Mouse (Mus musculus): Measurements from ENCODE around the gene Erbb2. TPM values are rescaled to one million over a fixed set of nuclear protein-coding genes. Genes with fewer than 3 reads are reported as not detected.

Gene Erbb2
- polyA plus RNA-seq, 1 experiment from 2014 or later = 53.0 TPM

DNA sequence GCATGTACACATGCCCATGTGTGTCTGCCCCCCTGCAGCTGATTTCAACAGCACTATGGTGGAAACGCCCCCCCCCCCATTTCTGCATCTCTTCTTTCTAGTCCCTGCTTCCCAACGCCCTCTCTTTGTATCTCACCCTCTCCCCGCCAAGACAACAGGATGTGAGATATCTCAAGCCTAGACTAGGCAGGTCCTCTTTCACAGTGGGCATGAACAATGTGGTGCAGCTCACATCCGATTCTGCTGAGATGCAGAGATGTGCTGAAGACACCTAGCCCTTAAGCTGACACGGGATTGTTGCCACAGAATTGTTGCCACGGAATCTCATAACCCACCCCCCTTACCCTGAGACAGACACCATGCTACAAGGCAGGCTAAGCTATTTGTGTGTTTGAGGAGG is 52.2 kb downstream of the Erbb2 start:
- peaks cover 32% of the 10 kb centered on the region for H3K27me3 ChIP-seq
- H3K4me1 ChIP-seq = no peaks in the 10 kb centered on the region
- no peaks in the 10 kb centered on the region for H3K9me3 ChIP-seq
- ATAC-seq (ENCODE audit: low FRiP score, low read depth) = no peak
- no peak overlapping the region for H3K4me3 ChIP-seq
- H3K36me3 ChIP-seq = no peaks in the 10 kb centered on the region
- no peak overlapping the region for H3K27ac ChIP-seq
- H3K9ac ChIP-seq = no peak overlapping the region
- H3K4me2 ChIP-seq (replicated peaks) = no peak overlapping the region
- 76% methylated on average over 6 of the region's 6 CpGs for WGBS

DNA sequence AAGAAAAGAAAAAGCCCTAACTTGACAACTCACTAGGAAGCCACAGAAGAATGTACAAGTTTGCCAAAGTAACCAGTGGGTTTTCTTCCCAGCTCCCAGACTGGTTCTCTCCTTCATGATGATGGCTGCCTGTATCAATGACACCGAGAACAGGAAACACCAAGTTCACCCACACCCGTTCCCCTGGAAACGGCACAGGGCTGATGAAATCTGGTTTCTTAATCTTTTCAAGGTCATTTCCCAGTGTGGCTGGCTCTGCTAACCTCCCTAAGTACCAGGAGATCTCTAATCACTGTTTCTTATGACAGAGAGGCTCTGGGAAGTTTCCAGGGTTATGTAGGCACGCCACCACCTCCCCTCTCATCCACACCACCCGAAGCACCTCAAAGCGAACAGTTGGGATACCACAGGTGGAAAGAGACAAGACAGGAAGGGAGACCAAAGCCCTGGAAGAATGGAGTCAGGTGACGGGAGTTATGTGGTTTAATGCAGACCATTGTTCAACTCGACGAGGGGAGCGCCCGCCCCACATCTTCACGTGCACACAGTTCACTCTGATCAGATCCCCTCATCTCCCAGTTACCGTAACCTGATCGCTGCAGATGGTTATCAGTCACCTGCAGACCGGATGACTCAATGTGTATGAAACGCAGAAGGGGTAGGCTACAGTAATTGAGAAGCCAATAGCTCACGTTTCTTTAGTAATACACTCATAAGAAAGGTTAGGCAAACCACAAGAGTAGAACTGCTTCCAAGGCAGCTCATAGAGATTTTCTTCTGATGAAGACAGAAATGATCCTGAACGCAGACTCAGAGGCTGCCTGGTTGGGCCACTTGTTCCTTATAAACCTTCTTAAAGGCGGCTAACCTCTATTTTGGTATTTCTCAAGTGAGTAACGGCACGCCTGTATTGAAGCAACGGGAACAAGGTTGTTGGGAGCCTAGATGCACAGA is 57.8 kb downstream of the Erbb2 start:
- H3K9me3 ChIP-seq = no peaks in the 10 kb centered on the region
- H3K27ac ChIP-seq = no peak overlapping the region
- WGBS = 68% methylated on average over 22 of the region's 22 CpGs
- no peak overlapping the region for H3K9ac ChIP-seq
- no peak for ATAC-seq (ENCODE audit: low FRiP score, low read depth)
- peaks cover 8% of the 10 kb centered on the region; the same call in 1 of the 2 replicates for H3K27me3 ChIP-seq
- no peak overlapping the region for H3K4me3 ChIP-seq
- no peaks in the 10 kb centered on the region for H3K36me3 ChIP-seq
- H3K4me2 ChIP-seq (replicated peaks) = no peak overlapping the region
- no peaks in the 10 kb centered on the region for H3K4me1 ChIP-seq

DNA sequence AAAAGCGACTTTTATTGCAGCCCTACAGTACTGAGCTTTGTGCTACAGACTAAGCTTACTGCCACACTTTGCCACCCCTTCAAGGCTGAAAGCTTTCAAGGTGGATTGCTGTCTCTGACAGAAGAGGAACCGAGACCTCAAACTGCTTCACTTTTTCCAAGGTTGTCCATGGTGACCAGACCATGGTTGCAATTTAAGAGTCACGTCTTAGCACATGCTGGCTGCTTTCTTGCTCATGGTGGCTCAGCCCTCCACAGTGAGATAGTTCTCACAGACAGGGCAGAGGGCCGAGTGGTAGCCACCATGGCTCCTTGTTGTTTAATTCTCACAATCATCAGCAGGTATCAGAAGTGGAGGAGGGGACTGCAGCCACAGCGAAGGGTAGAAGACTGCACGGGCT is 58.5 kb downstream of the Erbb2 start:
- H3K27me3 ChIP-seq = peaks cover 6% of the 10 kb centered on the region; the same call in 1 of the 2 replicates
- no peaks in the 10 kb centered on the region for H3K4me1 ChIP-seq
- H3K9ac ChIP-seq = no peak overlapping the region
- H3K27ac ChIP-seq = no peak overlapping the region
- H3K36me3 ChIP-seq = no peaks in the 10 kb centered on the region
- no peak overlapping the region for H3K4me3 ChIP-seq
- H3K9me3 ChIP-seq = no peaks in the 10 kb centered on the region
- no peak overlapping the region for H3K4me2 ChIP-seq (replicated peaks)
- 73% methylated on average over 6 of the region's 6 CpGs for WGBS
- ATAC-seq (ENCODE audit: low FRiP score, low read depth) = no peak

DNA sequence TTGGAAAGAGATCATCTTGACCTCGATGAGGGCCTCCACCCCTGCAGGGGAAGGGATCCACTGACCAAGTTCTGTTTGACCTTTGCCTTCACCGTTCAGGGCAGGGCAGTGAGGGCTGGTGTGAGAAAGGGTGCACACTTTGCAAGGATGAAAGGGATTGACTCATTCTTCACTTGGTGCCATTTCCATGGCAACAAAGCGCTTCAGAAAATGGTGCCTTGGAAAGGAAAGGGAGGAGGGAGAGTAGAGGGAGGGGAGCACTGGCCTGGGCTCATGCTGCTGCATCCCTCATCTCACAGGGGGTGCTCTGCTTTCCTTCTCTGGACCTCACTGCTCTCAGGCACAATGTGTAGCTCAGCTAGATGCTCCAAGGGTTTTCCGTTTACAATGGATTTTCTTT is 60.4 kb downstream of the Erbb2 start:
- Histone ChIP-seq H3K9ac (no peak overlapping the region), H3K27ac (no peak overlapping the region), H3K27me3 (peaks cover 6% of the 10 kb centered on the region; the same call in 1 of the 2 replicates), H3K9me3 (no peaks in the 10 kb centered on the region), H3K4me3 (no peak overlapping the region), H3K4me2 (replicated peaks) (no peak overlapping the region), H3K4me1 (no peaks in the 10 kb centered on the region), H3K36me3 (no peaks in the 10 kb centered on the region)
- WGBS = 56% methylated on average over 4 of the region's 4 CpGs
- no peak for ATAC-seq (ENCODE audit: low FRiP score, low read depth)

DNA sequence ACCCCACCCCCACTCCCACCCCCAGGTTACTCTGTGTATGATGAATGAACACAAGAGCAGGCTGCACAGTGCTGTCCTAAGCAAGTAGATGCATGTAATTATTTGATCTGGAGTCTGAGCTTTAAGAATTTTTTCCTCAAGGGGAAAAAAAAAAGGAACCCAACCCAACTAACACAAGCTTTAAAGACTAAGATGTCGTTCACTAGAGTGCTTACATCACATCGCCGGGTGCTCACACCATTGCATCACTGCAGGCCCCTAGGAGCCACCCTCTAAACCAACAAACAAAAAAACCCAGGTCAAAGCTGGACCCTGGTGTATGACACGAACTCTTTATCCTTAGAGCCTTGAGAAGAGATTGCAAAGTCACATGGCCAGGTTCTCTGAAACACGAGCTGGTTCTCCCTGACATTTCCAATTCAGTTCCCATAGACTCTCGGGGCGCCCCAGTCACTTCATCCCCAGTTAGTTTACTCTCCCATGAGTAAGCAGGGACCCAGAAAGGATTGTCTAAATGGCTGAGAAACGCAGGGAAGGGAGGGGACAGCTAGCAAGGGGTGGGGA is 61.7 kb downstream of the Erbb2 start:
- no peak for ATAC-seq (ENCODE audit: low FRiP score, low read depth)
- Histone ChIP-seq H3K27me3 (peaks cover 3% of the 10 kb centered on the region; the same call in 1 of the 2 replicates), H3K4me3 (no peak overlapping the region), H3K4me2 (replicated peaks) (no peak overlapping the region), H3K9ac (no peak overlapping the region), H3K4me1 (no peaks in the 10 kb centered on the region), H3K9me3 (no peaks in the 10 kb centered on the region), H3K36me3 (no peaks in the 10 kb centered on the region), H3K27ac (no peak overlapping the region)
- 59% methylated on average over 8 of the region's 8 CpGs for WGBS

DNA sequence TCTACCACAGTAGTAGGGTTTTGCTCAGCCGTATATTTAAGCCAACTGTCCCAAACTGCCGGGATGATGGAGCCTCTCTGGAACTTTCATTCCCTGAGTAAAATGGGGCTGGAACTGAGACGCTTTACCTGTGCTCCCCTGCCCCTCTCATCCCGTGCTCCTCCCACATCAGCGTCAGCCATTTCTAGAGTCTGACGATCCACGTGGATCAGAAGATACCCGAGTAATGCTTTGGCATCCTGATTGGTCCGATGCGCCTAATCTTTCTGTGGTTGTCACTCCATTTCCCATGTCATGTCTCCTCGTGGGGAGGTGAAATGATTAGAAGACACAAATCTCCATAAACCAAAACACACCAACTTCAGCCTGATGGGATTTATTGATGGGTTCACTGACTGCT is 62.7 kb downstream of the Erbb2 start:
- H3K27me3 ChIP-seq = peaks cover 3% of the 10 kb centered on the region; the same call in 1 of the 2 replicates
- peaks cover 4% of the 10 kb centered on the region; the same call in 1 of the 2 replicates for H3K4me1 ChIP-seq
- no peak overlapping the region for H3K4me2 ChIP-seq (replicated peaks)
- H3K9ac ChIP-seq = no peak overlapping the region
- H3K9me3 ChIP-seq = no peaks in the 10 kb centered on the region
- 88% methylated on average over 11 of the region's 11 CpGs for WGBS
- ATAC-seq (ENCODE audit: low FRiP score, low read depth) = no peak
- no peak overlapping the region for H3K27ac ChIP-seq
- no peak overlapping the region for H3K4me3 ChIP-seq
- H3K36me3 ChIP-seq = no peaks in the 10 kb centered on the region

DNA sequence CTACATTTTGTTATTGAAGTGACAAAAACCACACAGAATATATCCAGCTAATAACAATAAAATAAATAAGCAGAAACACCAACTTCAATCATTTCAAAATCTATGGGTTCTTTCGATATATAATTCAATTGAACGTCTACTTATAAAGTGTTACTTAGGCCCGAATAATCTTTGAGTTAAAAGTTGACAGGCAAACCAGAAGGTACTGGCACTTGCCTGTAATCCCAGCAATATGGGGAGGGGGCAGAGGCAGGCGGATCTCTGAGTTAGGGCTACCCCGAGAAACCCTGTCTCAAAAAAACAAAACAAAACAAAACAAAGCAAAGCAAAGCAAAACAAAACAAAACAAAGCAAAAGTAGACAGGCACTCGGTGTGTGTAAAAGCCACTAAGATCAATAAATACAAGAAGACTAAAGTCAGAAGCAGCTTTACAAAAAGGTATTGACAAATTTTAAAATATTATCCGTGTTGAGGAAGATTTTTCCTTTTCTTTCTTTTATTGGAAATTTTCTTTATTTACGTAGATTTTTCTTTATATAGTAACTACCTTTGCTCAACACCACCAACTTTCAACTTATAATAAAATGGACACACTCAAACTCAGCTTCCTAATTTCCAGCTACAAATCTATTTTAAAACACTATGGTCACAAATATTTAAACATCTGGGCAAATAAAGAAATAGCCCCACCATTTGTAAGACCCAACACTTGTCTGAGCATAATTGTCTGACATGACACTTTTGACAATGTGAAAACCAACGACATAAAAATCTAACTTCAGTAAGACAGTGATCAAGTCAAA is 63.6 kb downstream of the Erbb2 start:
- WGBS = 91% methylated on average over 9 of the region's 9 CpGs
- Histone ChIP-seq H3K36me3 (no peaks in the 10 kb centered on the region), H3K4me2 (replicated peaks) (no peak overlapping the region), H3K4me3 (no peak overlapping the region), H3K4me1 (peaks cover 4% of the 10 kb centered on the region; the same call in 1 of the 2 replicates), H3K9me3 (no peaks in the 10 kb centered on the region), H3K27ac (no peak overlapping the region), H3K27me3 (no peaks in the 10 kb centered on the region; the same call in 1 of the 2 replicates), H3K9ac (no peak overlapping the region)
- ATAC-seq (ENCODE audit: low FRiP score, low read depth) = no peak

DNA sequence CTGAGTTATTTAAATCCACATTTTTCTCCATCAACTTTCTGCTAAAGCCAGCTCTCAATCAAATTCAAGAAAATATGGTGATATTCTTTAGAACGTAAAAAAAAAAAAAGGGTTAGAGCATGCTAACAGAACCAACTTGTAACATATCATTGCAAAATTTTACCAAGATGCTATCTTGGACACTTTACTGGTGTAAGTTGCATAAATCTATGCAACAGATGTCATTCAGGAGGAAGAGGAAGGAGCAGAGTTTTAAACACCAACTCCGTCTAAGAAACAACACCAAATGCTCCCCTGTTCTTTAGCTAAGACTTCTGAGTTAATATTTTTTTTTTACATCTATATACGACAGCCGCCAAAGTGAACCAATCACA is 64.2 kb downstream of the Erbb2 start:
- Histone ChIP-seq H3K9ac (no peak overlapping the region), H3K4me2 (replicated peaks) (no peak overlapping the region), H3K4me3 (no peak overlapping the region), H3K27ac (no peak overlapping the region), H3K27me3 (no peaks in the 10 kb centered on the region), H3K36me3 (no peaks in the 10 kb centered on the region), H3K9me3 (no peaks in the 10 kb centered on the region), H3K4me1 (peaks cover 4% of the 10 kb centered on the region; the same call in 1 of the 2 replicates)
- WGBS = 70% methylated on average over 4 of the region's 4 CpGs
- no peak for ATAC-seq (ENCODE audit: low FRiP score, low read depth)

DNA sequence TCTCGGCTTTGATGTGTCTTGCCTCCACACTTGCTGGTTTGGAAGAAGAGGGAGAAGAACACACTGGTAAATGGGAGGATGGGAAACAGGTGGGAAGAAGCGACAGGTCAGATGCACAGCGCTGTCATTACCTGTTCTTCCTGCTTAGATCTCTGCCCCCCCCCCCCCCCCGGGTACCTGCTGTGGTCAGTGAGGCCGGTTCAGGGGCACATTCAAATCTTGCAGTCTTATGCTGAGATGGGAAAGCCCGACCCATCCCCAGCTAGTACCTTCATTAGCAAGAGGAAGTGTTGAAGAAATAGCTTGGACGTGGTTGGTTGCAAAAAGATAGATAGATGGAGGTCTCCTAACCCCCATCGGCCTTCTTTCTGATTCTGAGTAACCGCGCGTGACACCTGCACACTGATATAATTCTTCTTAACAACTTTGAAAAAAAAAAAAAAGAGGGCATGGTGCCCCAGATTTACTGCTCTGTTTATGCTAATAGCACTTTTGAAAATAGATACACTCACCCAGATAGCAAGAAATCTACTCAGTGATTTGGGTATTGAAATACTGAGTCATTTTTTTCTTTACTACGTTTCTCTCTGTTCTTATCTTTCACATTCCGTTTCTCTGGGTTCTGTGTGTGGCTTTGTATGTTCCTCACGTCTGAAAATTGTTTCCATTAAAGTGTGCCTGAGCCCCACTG is 64.9 kb downstream of the Erbb2 start:
- H3K36me3 ChIP-seq = no peaks in the 10 kb centered on the region
- H3K4me3 ChIP-seq = no peak overlapping the region
- H3K4me2 ChIP-seq (replicated peaks) = no peak overlapping the region
- H3K9ac ChIP-seq = no peak overlapping the region
- no peak overlapping the region for H3K27ac ChIP-seq
- 67% methylated on average over 14 of the region's 14 CpGs for WGBS
- no peaks in the 10 kb centered on the region for H3K27me3 ChIP-seq
- no peak for ATAC-seq (ENCODE audit: low FRiP score, low read depth)
- H3K9me3 ChIP-seq = no peaks in the 10 kb centered on the region
- peaks cover 4% of the 10 kb centered on the region; the same call in 1 of the 2 replicates for H3K4me1 ChIP-seq

DNA sequence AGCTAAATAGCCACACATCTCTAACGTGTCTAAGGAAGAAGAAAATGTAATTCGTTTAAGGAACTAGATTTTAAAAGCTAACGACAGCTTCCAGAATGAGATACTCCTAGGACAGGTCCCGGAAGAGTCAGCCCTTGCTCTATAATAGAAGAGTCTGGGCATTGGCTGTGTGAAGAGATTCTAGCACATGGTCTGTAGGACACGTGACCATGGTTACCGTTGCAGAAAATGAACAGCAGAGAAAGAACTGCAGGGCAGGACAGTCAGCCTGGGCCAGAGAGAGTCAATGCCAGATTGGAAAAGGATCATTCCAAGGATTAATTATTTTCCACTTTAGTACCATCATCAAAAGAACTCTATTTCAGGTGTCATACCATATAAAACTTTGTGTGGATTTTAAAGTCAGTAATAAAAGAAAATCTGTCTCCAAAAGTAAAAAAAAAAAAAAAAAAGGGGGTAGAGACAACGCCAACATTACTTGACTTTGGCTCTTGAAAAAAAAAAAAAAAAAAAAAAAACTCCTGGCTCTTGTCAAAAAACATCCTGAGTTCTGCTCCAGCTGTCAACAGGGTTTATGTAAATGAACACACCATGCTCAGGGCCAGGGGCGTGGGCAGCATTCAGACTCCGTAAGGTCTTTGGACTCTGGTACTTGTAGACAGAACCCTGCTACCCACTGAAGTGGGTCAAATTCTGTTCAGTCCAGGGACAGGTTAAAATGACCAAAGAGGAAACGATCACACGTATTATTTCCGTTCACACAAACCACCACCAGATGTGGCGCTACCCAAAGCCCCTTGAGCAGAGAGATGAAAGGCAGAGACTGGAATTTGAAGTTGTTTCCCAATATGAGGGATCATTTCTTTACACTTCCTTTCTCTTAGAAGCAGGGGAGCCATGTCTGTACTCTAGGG is 67.0 kb downstream of the Erbb2 start:
- no peak overlapping the region for H3K4me2 ChIP-seq (replicated peaks)
- WGBS = 56% methylated on average over 12 of the region's 13 CpGs
- H3K4me1 ChIP-seq = peaks cover 4% of the 10 kb centered on the region; the same call in 1 of the 2 replicates
- no peak overlapping the region for H3K27ac ChIP-seq
- no peak for ATAC-seq (ENCODE audit: low FRiP score, low read depth)
- no peaks in the 10 kb centered on the region for H3K9me3 ChIP-seq
- H3K27me3 ChIP-seq = no peaks in the 10 kb centered on the region
- no peaks in the 10 kb centered on the region for H3K36me3 ChIP-seq
- H3K4me3 ChIP-seq = no peak overlapping the region
- H3K9ac ChIP-seq = no peak overlapping the region

Measured in limb, embryonic 13.5 days (tissue).